Mouse (Mus musculus) lung, adult 18-20 months (tissue): ENCODE results near the gene Zfp773.
"Not testable (repeated sequence)": the region's sequence is repeated elsewhere in the genome, so short reads cannot be mapped to it uniquely, and the experiment has no call there.

ENCODE experiments used
- DNase-seq, 2 experiments: peaks; one replicate each; pipeline ENCODE4 v3.0.0; 2022; ENCODE audit warnings: mixed read lengths in 2 of 2

Zfp773 gene

DNA sequence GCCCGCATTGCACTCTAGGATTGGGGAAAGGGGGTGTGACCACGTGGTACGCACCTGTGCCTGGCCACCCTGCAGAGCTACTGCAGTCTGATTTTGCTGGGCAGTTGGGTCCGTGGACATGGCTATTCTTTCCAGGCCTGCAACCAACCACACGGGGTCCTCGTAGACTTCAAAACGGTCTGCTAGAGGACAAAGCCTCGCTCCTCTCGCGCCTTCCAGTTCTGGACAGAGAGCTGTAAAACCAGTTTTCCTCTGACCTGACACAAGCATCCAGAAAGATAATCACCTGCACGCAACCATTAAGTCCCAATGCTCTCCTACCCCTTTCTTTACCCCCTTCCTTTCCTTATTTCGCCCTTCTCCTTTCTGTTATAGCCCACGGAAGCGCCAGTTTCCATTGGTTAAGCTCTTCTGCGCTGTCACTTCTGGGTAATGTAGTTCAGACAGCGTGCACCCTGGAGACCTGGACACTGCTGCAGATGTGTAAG, at the start of gene Zfp773:
TSS of gene Zfp773 (minus strand) at position 377 of the 488 bp plus-strand sequence.
- peak; percentile 52 to 57 for DNase-seq

DNA sequence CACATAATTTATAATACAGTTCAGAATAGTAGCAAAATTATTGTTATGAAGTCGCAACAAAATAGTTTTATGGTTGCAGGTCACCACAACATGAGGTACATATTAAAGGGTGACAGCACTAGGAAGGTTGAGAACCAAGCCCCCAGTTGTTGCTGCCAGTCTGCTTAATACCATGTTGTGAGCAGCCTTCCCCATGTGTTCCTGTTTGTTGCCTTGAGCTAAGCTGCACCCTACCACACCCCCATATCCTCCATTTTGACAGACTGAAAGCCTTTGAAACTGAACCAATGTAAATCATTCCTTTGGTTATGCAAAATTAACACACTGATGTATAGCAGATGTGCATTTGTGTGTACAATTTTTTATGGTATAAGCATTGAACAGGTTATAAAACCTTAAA, 49.3 kb upstream of the Zfp773 start:
- no peak for DNase-seq

DNA sequence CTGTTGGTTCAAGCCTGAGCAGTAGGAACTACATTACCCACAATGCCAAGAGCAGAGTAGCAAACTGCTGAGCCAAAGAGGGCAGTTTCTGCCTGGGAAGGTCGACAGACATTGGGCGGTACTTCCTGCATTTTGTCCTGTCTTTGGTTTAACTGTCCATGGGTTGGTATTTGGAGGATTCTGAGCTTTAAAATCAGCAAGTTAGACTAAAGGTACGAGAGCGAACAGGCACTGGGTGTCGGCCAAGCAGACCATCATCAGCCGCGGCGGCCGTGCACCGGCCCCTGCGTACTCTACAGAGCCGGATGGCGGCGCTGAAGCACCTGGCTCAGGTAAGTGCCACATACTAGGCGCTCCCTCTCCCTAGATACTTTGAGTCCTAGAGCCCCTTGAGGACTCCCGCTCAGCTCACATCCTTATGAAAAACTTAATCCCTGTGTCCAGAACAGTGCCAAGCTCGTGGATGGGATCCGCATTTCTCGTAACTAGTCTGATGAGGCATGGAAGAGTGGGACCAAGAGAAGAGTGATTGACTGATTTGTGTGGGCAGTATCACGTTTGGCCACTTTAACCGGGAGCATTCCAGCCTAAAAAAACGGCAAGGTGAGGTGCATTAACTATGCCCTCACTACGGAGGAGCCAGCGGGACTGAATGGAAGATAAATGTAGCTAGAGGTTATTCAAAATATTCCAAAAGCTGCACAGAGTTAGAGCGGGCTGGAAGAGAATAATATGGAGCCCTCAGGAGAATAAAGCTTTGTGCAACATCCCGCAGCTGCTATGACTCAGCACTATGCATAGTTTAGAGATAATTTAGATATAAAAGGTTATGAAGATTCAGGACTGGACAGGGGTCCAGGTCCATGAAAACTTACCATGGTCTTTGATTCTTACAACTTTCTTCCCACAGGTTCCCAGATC, 34.9 kb upstream of the Zfp773 start, which contains the start of gene Zfp418:
TSS of gene Zfp418 (plus strand) at position 104 of the 921 bp plus-strand sequence.
- DNase-seq: peak; percentile 68 to 78

DNA sequence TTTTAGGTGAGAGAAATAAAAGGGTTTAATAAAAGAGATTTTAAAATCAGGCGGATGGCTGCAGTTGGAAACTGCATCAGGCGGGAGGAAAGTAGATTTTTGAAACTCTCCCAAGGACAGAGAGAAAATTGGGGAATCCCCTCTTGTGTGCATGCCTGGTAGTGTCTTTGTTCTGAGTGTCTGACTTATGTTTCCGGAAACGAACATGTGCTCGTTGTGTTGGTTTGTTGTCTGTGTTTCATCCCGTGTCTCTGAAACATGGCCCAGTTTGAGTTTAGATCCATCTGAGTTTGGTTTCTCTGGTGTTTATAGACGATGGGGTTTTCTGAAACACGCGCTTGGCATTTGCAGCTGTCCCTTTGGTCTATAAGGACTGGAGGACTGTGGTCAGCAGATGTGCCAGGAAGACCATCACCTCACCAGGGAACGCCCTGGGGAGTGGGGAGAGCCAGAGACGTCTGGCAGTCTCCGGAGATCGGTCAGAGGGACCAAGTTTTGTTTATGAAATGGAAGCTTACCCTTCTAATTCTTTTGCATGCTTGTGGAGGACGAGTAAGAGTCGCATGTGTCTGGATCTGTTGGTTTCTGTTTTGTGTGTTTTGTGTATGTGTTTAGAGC, 9.5 kb upstream of the Zfp773 start:
- DNase-seq: no peak

DNA sequence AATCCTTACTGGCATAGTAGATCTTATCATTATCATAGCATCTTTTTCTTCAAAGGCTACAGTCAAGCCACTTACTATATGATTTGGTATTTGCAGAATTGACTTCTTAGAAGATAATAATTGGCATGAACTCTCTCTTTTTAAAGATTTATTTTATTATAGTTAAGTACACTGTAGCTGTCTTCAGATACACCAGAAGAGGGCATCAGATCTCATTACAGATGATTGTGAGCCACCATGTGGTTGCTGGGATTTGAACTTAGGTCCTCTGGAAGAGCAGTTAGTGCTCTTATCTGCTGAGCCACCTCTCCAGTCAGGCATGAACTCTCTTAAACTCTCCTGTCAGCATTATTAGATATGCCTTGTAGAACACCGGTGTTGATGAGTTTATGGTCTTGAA, 7.7 kb upstream of the Zfp773 start:
- DNase-seq: no peak

DNA sequence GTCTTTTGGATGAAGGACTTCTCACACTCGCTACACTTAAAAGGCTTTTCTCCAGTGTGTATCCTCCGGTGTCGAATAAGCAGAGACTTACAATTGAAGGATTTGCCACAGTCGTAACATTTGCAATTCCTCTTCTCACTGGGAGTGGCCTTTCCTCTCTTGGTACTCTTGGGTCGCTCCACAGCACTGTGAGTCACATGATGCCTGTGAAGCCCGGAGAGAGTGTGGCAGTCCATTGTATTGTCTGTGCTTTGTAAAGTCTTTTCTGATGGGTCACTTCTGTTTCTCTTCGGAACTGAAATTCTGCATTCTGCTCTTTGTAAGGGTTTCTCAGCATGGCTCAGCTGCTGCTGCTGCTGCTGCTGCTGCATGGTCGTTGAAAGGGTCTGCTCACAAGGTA, 3.8 kb downstream of the Zfp773 start:
- no peak for DNase-seq

DNA sequence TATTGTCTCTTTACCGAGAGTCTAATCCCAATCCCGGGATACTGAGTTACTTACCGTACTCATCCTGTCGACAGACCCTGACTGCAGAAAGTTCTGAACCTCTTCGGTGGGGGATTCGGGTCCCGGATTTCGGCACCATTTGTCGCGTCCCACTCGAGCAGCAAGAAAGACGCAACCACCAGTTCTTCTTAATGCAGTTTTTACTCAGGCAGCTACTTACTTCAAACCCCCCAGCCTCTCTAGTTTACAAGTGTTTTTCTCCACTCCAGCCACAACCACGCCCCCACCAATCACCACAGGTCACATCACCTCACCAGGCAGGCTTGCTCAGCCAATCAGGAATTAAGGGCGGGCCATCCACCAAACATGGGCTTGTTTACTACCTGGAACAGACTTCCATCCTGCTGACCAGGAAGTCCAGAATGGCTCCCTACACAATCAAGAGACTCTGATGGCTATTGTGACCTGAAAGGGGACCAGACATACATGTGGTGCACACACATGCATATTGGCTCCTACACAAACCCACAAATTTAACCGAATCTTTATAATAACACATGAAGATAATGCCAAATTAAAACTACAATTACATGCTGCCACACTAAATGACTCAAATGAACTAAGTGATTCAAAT, 5.9 kb downstream of the Zfp773 start:
- not testable (repeated sequence) for DNase-seq

DNA sequence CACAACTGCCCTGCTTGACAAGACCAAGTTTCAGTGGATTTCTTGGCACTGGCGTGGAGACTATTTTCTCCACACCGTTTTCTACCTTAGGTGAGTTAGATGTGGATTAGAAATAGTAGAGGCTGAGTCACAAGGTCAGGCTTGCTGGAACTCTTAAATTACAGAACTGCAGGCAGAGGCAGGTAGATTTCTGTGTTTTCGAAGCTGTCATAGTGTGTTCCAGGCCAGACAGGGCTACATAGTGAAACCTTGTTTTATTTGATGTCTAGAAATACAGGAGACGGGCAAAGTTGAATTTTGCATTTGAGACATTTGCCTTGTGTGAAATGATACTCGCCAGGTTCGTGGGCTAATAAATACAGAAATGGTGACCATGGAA, 15.0 kb downstream of the Zfp773 start:
- no peak for DNase-seq

DNA sequence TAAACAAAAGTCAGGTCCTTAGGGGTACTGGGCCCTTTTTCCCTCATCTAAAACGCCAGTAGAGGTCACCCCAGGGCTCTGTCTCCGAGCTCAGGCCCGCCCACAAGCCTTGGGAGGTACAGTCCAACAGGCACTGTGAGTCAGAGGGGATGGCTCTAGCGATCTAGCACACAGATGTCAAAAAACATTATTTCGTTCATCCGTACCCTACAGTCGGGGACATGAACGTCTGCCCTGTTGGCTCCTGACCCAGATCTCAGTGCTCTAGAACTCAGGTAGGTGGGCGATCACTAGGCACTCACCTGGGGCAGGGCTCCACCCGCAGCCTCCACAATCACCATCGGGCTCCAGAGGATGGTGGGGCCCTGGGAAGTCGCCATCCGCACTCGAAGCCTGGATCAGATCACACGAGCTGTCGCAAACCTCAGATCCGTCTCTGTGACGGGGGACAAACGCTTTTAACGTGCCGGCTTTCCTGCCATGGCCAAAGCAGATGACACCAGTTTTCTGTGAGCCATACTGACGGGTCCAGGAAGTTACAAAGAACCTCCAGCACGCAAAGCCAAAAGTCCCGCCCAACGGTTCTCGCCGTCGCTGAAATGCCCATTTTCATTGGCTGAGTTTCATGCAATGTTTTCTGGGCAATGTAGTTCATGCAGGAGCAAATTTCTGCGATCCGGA, 15.5 kb downstream of the Zfp773 start, which contains the start of gene Zfp954:
TSS of gene Zfp954 (minus strand) at position 568 of the 681 bp plus-strand sequence.
- DNase-seq: peak; percentile 90 to 91

DNA sequence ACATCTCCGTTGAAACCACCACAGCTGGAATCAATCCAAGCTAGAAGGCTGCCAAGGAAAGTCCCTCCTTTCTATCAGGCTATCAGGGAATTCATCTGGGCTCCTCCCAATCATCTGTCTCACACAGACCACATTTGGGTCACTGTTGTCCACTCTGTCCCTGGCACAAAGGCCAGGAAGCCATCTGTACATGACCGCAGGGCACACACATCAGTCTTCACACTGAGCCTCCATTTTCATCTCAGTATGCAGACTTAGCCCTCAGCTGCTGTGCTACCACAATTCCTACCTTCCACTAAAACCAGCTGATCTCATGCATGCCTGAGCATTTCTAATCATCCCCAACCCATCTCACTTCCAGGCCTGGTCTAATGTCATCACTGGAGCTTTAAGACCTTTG, 18.1 kb downstream of the Zfp773 start:
- DNase-seq: no peak

DNA sequence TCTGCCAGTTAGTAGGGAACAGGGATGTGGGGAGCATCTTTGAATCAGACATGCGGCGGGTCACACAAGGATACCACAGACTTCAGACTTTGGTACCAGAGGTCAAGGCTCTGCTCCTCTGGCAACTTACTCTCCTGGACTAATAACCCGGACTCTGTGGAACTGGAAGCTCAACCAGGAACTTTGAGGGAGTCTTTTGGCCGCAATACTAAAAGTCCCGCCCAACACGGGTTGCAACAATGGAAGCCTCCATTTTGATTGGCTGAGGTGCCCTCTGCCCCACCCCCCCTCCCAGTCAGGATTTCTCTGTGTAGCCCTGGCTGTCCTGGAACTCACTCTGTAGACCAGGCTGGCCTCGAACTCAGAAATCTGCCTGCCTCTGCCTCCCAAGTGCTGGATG, 28.1 kb downstream of the Zfp773 start:
- DNase-seq: no peak
